8 mouse cellular contexts compared by ENCODE assay signal in genomic region chr9:30438505-30438904, GRCm38 (mm10). TPM values are rescaled to one million over a fixed set of nuclear protein-coding genes. Genes with fewer than 3 reads are reported as not detected.
DNase-seq lines count a peak whose midpoint lies in the region; ATAC-seq lines count a peak whose summit lies in the region.

No protein-coding gene starts in this region.

- H3K27ac ChIP-seq in intestine, embryonic 15.5 days = no peak overlapping the region

- no peak for ATAC-seq in cerebellum, adult (ENCODE audit: insufficient number of reproducible peaks, low FRiP score, low TSS enrichment)
- ATAC-seq in neutrophil, adult 5-6 weeks (ENCODE audit: extremely low read depth, insufficient number of reproducible peaks, low FRiP score, poor library complexity, severe bottlenecking) = peak; percentile 53; the same call in 1 of the 2 replicates
- no peak for ATAC-seq in intestine, embryonic 15.5 days

- WGBS in intestine, embryonic 15.5 days = 55% methylated on average over 3 of the region's 3 CpGs

- no peaks in the 10 kb centered on the region for H3K4me1 ChIP-seq in intestine, embryonic 15.5 days (replicated peaks)

- H3K9me3 ChIP-seq in intestine, embryonic 15.5 days = no peaks in the 10 kb centered on the region

- no peak overlapping the region for H3K4me3 ChIP-seq in intestine, embryonic 15.5 days (replicated peaks)

- H3K27me3 ChIP-seq in intestine, embryonic 15.5 days (replicated peaks) = no peaks in the 10 kb centered on the region

- H3K4me2 ChIP-seq in intestine, embryonic 15.5 days (replicated peaks) = no peak overlapping the region

- peak; percentile 56 to 65 for DNase-seq in cerebellum, postnatal 14 days
- peak; percentile 43 to 47 for DNase-seq in left cerebral cortex, adult 18-20 months (ENCODE audit: low spot score in 2 of 2)
- no peak for DNase-seq in left cerebral cortex, adult 11 months (ENCODE audit: low spot score)
- DNase-seq in adrenal gland, postnatal 14 days = peak; percentile 49
- DNase-seq in kidney, postnatal 4 days = peak; percentile 54 to 61

- no peak overlapping the region for H3K9ac ChIP-seq in intestine, embryonic 15.5 days

- peaks cover 32% of the 10 kb centered on the region for H3K36me3 ChIP-seq in intestine, embryonic 15.5 days

RNA-seq across cellular contexts. Expression of gene Snx19, which starts 11.6 kb away (rescaled TPM):
- 10 to 100 TPM; 47.7 to 49.6 TPM for total RNA-seq in left cerebral cortex, adult 18-20 months (2021)
- 24.8 and 25.4 TPM in 2 replicates for total RNA-seq in adrenal gland, postnatal 14 days (2021)
- 16.1 and 17.8 TPM in 2 replicates for total RNA-seq in neutrophil, adult 5-6 weeks (2017)
- 15.1 and 16.2 TPM in 2 replicates for polyA plus RNA-seq in intestine, embryonic 15.5 days (2015; fragmentation: Nextera tagmentation; extraction: Ambion mirVana)
